Mouse (Mus musculus) lung, embryonic 14.5 days (tissue): Measurements from ENCODE around the gene Gm1527. TPM values are rescaled to one million over a fixed set of nuclear protein-coding genes. Genes with fewer than 3 reads are reported as not detected.
"Not testable (repeated sequence)": the region's sequence is repeated elsewhere in the genome, so short reads cannot be mapped to it uniquely, and the experiment has no call there.

Experiments
- ATAC-seq: fragments of 200-750 bp; cut with Nextera tagmentation; 2 replicates; pipeline ENCODE4 v1.8.0; 2017; ENCODE audit warnings: mild to moderate bottlenecking, moderate TSS enrichment, moderate library complexity; ENCODE audit not compliant: insufficient read depth
- DNase-seq: peaks from one replicate; pipeline ENCODE4 v3.0.0-alpha.2; 2015
- H3K27ac ChIP-seq: fragments of 300-500 bp; sonication (generic); 2 replicates; pipeline ENCODE4 v1.5.1; 2014; ENCODE audit warnings: low read depth, mild to moderate bottlenecking, moderate library complexity
- H3K27me3 ChIP-seq: fragments of 300-500 bp; sonication (generic); 2 replicates; pipeline ENCODE4 v1.6.1; 2014; ENCODE audit warnings: low read length, control low read depth; ENCODE audit not compliant: insufficient read depth
- H3K36me3 ChIP-seq: fragments of 300-500 bp; sonication (generic); 2 replicates; pipeline ENCODE4 v1.6.1; 2014; ENCODE audit warnings: control low read depth; ENCODE audit not compliant: insufficient read depth
- H3K4me1 ChIP-seq: fragments of 300-500 bp; sonication (generic); 2 replicates; pipeline ENCODE4 v1.6.1; 2014; ENCODE audit warnings: antibody characterized with exemption, control low read depth; ENCODE audit not compliant: insufficient read depth
- H3K4me2 ChIP-seq: fragments of 300-500 bp; sonication (generic); 2 replicates; pipeline ENCODE4 v1.6.1; 2014; ENCODE audit warnings: mild to moderate bottlenecking
- H3K4me3 ChIP-seq: fragments of 300-500 bp; sonication (generic); 2 replicates; pipeline ENCODE4 v1.5.1; 2014; ENCODE audit warnings: low read depth, low read length
- H3K9ac ChIP-seq: fragments of 300-500 bp; sonication (generic); 2 replicates; pipeline ENCODE4 v1.6.1; 2014
- H3K9me3 ChIP-seq: fragments of 300-500 bp; sonication (generic); 2 replicates; pipeline ENCODE4 v1.6.1; 2016; ENCODE audit warnings: low read depth, low read length, control low read depth
- CTCF ChIP-seq: IDR thresholded peaks from 2 replicates; pipeline ENCODE4 v1.5.1; 2016; ENCODE audit warnings: antibody characterized with exemption, low read depth
- WGBS: fragments of 180-500 bp; shearing (Covaris S2); extraction: QIAGEN DNeasy Blood & Tissue Kit; methylation state at CpG from one replicate; pipeline ENCODE4 v1.1.7; 2014; 5-methylcytosine and 5-hydroxymethylcytosine counted together
- polyA plus RNA-seq: library from polyadenylated mRNA; unstranded; fragments of >200 nt; fragmentation: Nextera tagmentation; extraction: Ambion mirVana; gene quantifications from 2 replicates; pipeline ENCODE4 v1.2.1, GENCODE M21; 2014

Gm1527 gene
- not detected in 2 replicates for polyA plus RNA-seq

GRCm38 (mm10) chr3:28892317-28892716 lies at the start of gene Gm1527:
Gene Gm1527, plus strand, starts transcription at chr3:28892617.
- TF ChIP-seq CTCF: no peak
- Histone ChIP-seq H3K36me3 (no peaks in the 10 kb centered on the region), H3K4me1 (no peaks in the 10 kb centered on the region), H3K9ac (no peak within 1 kb of the TSS), H3K4me3 (no peak within 1 kb of the TSS), H3K27me3 (no peaks in the 10 kb centered on the region), H3K4me2 (no peak within 1 kb of the TSS), H3K27ac (no peak within 1 kb of the TSS), H3K9me3 (no peaks in the 10 kb centered on the region)
- WGBS: 58% methylated on average over 1 of the region's 1 CpGs
- no peak for ATAC-seq
- DNase-seq: no peak

- Histone ChIP-seq H3K4me1 (no peaks in the 10 kb centered on the region), H3K9ac (no peak overlapping the region), H3K4me2 (no peak overlapping the region), H3K36me3 (no peaks in the 10 kb centered on the region), H3K27ac (no peak overlapping the region), H3K27me3 (no peaks in the 10 kb centered on the region), H3K4me3 (no peak overlapping the region), H3K9me3 (no peaks in the 10 kb centered on the region)
- no peak for ATAC-seq
- WGBS: 51% methylated on average over 8 of the region's 8 CpGs
- no peak for DNase-seq
- no peak for TF ChIP-seq CTCF
These were observed 49.2 kb upstream of the Gm1527 start for GRCm38 (mm10) chr3:28843231-28843630.

GRCm38 (mm10) chr3:28847115-28847514 lies 45.3 kb upstream of the Gm1527 start:
- Histone ChIP-seq H3K36me3 (no peaks in the 10 kb centered on the region), H3K27me3 (no peaks in the 10 kb centered on the region), H3K4me3 (no peak overlapping the region), H3K4me1 (no peaks in the 10 kb centered on the region), H3K4me2 (no peak overlapping the region), H3K27ac (no peak overlapping the region), H3K9ac (no peak overlapping the region), H3K9me3 (no peaks in the 10 kb centered on the region)
- ATAC-seq (no peak), DNase-seq (no peak)
- TF ChIP-seq CTCF: no peak

DNA sequence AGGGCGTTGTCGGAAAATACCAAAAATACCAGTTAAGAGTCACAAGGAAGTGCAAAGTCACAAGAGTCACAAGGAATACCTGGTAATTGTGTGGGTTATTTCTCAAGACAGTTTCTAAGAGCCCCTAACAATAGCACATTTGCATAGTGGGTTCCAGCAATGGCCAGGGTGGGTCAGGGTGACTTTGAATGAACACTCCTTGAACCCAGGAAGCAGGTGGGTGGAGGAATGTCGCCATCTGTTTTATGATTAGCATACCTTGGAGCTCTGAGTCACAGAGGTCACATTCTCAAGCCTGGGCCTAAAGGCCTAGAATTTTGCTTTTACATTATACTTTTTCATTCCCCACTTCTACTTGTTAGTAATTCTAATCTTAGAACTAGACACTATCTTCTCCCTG lies 40.2 kb upstream of the Gm1527 start:
- not testable (repeated sequence) for ATAC-seq, H3K9me3 ChIP-seq, H3K4me1 ChIP-seq, H3K36me3 ChIP-seq, H3K4me2 ChIP-seq, H3K27me3 ChIP-seq, H3K9ac ChIP-seq, H3K27ac ChIP-seq, H3K4me3 ChIP-seq, DNase-seq
- 82% methylated on average over 3 of the region's 3 CpGs for WGBS

DNA sequence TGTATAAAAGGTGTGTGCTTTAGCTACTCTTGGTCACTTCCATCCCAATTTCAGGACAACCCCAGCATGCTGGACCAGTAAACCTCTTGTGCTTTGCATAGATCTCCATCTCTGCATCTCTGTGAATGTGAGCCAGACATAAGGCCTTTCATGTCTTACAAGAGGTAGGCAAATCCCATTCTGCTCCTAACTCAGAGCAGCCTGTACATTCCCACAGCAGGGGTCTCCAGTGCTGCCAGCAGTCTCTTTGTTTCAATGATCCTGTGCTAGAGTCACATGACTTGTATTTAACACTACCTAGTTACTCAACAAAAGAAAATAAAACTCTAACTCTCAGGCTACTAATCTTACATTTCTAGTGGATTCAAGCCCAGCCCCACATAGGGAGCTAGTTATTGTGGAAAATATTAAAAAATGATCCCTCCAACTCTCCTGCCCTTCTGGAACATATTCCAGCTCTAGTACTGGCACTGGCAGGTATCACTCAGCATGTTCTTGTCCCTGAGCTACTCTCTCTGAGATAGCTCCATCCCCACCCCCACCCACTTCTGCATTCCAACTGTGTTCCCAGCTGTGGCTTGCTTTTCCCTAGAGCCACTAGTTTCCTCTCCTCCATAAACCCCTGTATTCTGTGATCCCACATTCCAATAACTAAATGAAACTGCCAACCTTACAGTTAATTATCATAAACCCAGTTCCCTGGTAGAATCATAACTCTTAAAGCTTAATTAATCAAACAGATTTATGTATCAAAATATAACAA lies 32.6 kb upstream of the Gm1527 start:
- H3K36me3 ChIP-seq, H3K9ac ChIP-seq, H3K9me3 ChIP-seq, H3K4me1 ChIP-seq, ATAC-seq, DNase-seq, H3K27me3 ChIP-seq, H3K4me3 ChIP-seq, H3K4me2 ChIP-seq, H3K27ac ChIP-seq: not testable (repeated sequence)

DNA sequence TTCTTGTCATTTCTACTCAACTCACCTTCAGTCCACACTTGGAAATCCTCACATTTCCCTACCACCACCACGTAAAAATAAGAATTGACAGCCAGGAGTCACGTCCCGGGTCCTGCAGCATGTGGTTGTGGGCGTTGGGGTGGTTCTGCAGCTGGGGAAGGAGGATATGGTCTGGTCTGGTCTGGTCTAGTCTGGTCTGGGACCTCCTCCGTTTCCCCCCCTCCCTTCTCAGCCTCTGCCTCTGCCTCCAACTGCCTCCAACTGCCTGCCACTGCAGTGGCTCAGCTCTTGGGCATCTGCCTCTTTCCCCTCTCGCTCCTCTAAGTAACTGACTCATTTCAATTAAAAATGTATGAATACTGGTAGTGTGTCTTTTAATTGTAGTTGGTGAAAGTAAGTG lies 4.5 kb downstream of the Gm1527 start:
- H3K4me3 ChIP-seq, H3K9me3 ChIP-seq, H3K9ac ChIP-seq, H3K36me3 ChIP-seq, DNase-seq, H3K27me3 ChIP-seq, H3K27ac ChIP-seq, ATAC-seq, H3K4me2 ChIP-seq, H3K4me1 ChIP-seq: not testable (repeated sequence)
- WGBS: 57% methylated on average over 6 of the region's 6 CpGs

- Histone ChIP-seq H3K9me3 (no peaks in the 10 kb centered on the region), H3K4me1 (no peaks in the 10 kb centered on the region), H3K27ac (no peak overlapping the region), H3K9ac (no peak overlapping the region), H3K4me2 (no peak overlapping the region), H3K4me3 (no peak overlapping the region), H3K36me3 (no peaks in the 10 kb centered on the region), H3K27me3 (no peaks in the 10 kb centered on the region)
- ATAC-seq: no peak
- WGBS: 90% methylated on average over 2 of the region's 2 CpGs
- TF ChIP-seq CTCF: no peak
- no peak for DNase-seq
These were observed 73.5 kb downstream of the Gm1527 start for GRCm38 (mm10) chr3:28965931-28966330.

GRCm38 (mm10) chr3:28968851-28969250 lies 76.4 kb downstream of the Gm1527 start:
- no peak for ATAC-seq
- no peaks in the 10 kb centered on the region for H3K27me3 ChIP-seq
- H3K4me2 ChIP-seq: no peak overlapping the region
- peak; percentile 76 for TF ChIP-seq CTCF
- H3K36me3 ChIP-seq: no peaks in the 10 kb centered on the region
- H3K4me1 ChIP-seq: no peaks in the 10 kb centered on the region
- no peak overlapping the region for H3K27ac ChIP-seq
- no peak overlapping the region for H3K9ac ChIP-seq
- peak; percentile 80 for DNase-seq
- no peak overlapping the region for H3K4me3 ChIP-seq
- no peaks in the 10 kb centered on the region for H3K9me3 ChIP-seq
- WGBS: 0% methylated on average over 4 of the region's 4 CpGs

Other genes with a start within 250 kb of the Gm1527 start
- 0.08 and 0.14 TPM in 2 replicates for gene Slc2a2, start 194.7 kb upstream of the Gm1527 start, polyA plus RNA-seq
- gene Eif5a2, start 111.3 kb upstream of the Gm1527 start, polyA plus RNA-seq: 14.1 and 15.5 TPM in 2 replicates
- 445 and 524 TPM in 2 replicates for gene Rpl22l1, start 87.2 kb upstream of the Gm1527 start, polyA plus RNA-seq
- gene Egfem1, start 189.4 kb downstream of the Gm1527 start, polyA plus RNA-seq: 6.7 and 9.3 TPM in 2 replicates